Mouse (Mus musculus) brown adipose tissue, adult 24 weeks (tissue): ENCODE measurements around the gene Gm34302. TPM values are rescaled to one million over a fixed set of nuclear protein-coding genes. Genes with fewer than 3 reads are reported as not detected.
"Not testable (repeated sequence)": the region's sequence is repeated elsewhere in the genome, so short reads cannot be mapped to it uniquely, and the experiment has no call there.

Source experiments
- H3K27ac ChIP-seq: fragments of 200-500 bp; replicated peaks from 2 replicates; pipeline ENCODE4 v1.5.1; 2012; ENCODE audit warnings: low read depth, mild to moderate bottlenecking, low read length
- H3K4me1 ChIP-seq: fragments of 200-500 bp; 2 replicates; pipeline ENCODE4 v1.6.1; 2012; ENCODE audit warnings: low read length, mixed read lengths; ENCODE audit not compliant: control insufficient read depth, insufficient read depth, insufficient read length
- H3K4me3 ChIP-seq: fragments of 200-500 bp; 2 replicates; pipeline ENCODE4 v1.5.1; 2012; ENCODE audit warnings: low read depth, mild to moderate bottlenecking, low read length, moderate library complexity; ENCODE audit not compliant: insufficient read depth
- polyA plus RNA-seq: library from polyadenylated mRNA; stranded (reverse); fragments of >200 nt; gene quantifications from 2 replicates; pipeline ENCODE4 v1.2.4, GENCODE M21; 2012; ENCODE audit not compliant: missing spikeins, insufficient read depth, insufficient read length

The Gm34302 gene
- 4.8 and 8.7 TPM in 2 replicates for polyA plus RNA-seq

- Histone ChIP-seq H3K4me1 (no peaks in the 10 kb centered on the region), H3K4me3 (no peak within 1 kb of the TSS), H3K27ac (no peak within 1 kb of the TSS)
Measured at GRCm38 (mm10) chr3:63483726-63484125, at the start of gene Gm34302. Gene Gm34302 (minus strand): TSS chr3:63483879.

- no peak overlapping the region for H3K27ac ChIP-seq
- no peaks in the 10 kb centered on the region for H3K4me1 ChIP-seq
- no peak overlapping the region for H3K4me3 ChIP-seq
Measured at GRCm38 (mm10) chr3:63531847-63532246, 48.2 kb upstream of the Gm34302 start.

GRCm38 (mm10) chr3:63517681-63518080, 34.0 kb upstream of the Gm34302 start:
- Histone ChIP-seq H3K4me3 (no peak overlapping the region), H3K4me1 (no peaks in the 10 kb centered on the region), H3K27ac (no peak overlapping the region)

- not testable (repeated sequence) for H3K4me1 ChIP-seq, H3K4me3 ChIP-seq, H3K27ac ChIP-seq
Measured at GRCm38 (mm10) chr3:63516279-63516678, 32.6 kb upstream of the Gm34302 start.

- Histone ChIP-seq H3K27ac (no peak overlapping the region), H3K4me1 (no peaks in the 10 kb centered on the region), H3K4me3 (no peak overlapping the region)
Measured at GRCm38 (mm10) chr3:63511316-63511715, 27.6 kb upstream of the Gm34302 start.

GRCm38 (mm10) chr3:63509484-63509883, 25.8 kb upstream of the Gm34302 start:
- no peak overlapping the region for H3K27ac ChIP-seq
- H3K4me3 ChIP-seq: no peak overlapping the region
- no peaks in the 10 kb centered on the region for H3K4me1 ChIP-seq

- Histone ChIP-seq H3K4me3 (no peak overlapping the region), H3K4me1 (no peaks in the 10 kb centered on the region), H3K27ac (no peak overlapping the region)
Measured at GRCm38 (mm10) chr3:63508924-63509323, 25.2 kb upstream of the Gm34302 start.

- Histone ChIP-seq H3K27ac (no peak overlapping the region), H3K4me1 (no peaks in the 10 kb centered on the region), H3K4me3 (no peak overlapping the region)
Measured at GRCm38 (mm10) chr3:63504433-63504832, 20.8 kb upstream of the Gm34302 start.

- Histone ChIP-seq H3K4me3 (no peak overlapping the region), H3K4me1 (no peaks in the 10 kb centered on the region), H3K27ac (no peak overlapping the region)
Measured at GRCm38 (mm10) chr3:63494625-63495382, 11.1 kb upstream of the Gm34302 start.

- Histone ChIP-seq H3K27ac (no peak overlapping the region), H3K4me1 (no peaks in the 10 kb centered on the region)
Measured at GRCm38 (mm10) chr3:63493563-63493962, 9.9 kb upstream of the Gm34302 start.

GRCm38 (mm10) chr3:63440426-63441125, 43.1 kb downstream of the Gm34302 start:
- Histone ChIP-seq H3K27ac (no peak overlapping the region), H3K4me1 (no peaks in the 10 kb centered on the region), H3K4me3 (no peak overlapping the region)

More at GRCm38 (mm10) chr3:63493563-63493962, 9.9 kb upstream of the Gm34302 start:
- no peak overlapping the region for H3K4me3 ChIP-seq

- H3K4me1 ChIP-seq: no peaks in the 10 kb centered on the region
- no peak overlapping the region for H3K4me3 ChIP-seq
- H3K27ac ChIP-seq: no peak overlapping the region
Measured at GRCm38 (mm10) chr3:63439738-63440137, 43.9 kb downstream of the Gm34302 start.

- no peak overlapping the region for H3K27ac ChIP-seq
- H3K4me3 ChIP-seq: no peak overlapping the region
- no peaks in the 10 kb centered on the region for H3K4me1 ChIP-seq
Measured at GRCm38 (mm10) chr3:63438898-63439297, 44.8 kb downstream of the Gm34302 start.
